Mouse (Mus musculus) thymus, postnatal 10 days (tissue): ENCODE measurements around the gene Pank4.

Source experiments
- DNase-seq, 2 experiments: peaks; one replicate each; pipeline ENCODE4 v3.0.0; 2021; ENCODE audit warnings: low spot score in 2 of 2

Pank4 gene

GRCm38 (mm10) chr4:155012788-155013187 is 48.9 kb downstream of the Pank4 start:
- peak; percentile 11 to 69 for DNase-seq

DNA sequence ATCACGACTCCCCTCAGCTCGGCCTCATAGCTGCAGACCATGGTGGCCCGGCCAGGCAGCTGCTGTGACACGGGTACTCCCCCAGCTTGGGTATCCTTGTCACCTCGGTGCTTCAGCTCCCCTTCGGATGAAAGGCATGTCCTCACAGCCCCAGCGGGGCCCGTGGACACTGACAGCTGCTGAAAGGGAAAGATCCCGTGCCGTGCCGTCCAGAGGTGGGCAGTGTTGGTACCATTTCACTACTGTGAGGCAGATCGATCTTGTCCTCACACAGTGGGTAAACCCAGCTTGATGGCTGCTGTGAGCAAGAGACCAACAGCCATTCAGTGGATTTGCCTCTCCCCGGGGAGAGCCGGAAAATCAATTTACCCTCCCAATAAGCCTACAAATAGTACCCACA is 50.3 kb downstream of the Pank4 start:
- DNase-seq = no peak

GRCm38 (mm10) chr4:155014791-155015190 is 50.9 kb downstream of the Pank4 start:
- DNase-seq = no peak

DNA sequence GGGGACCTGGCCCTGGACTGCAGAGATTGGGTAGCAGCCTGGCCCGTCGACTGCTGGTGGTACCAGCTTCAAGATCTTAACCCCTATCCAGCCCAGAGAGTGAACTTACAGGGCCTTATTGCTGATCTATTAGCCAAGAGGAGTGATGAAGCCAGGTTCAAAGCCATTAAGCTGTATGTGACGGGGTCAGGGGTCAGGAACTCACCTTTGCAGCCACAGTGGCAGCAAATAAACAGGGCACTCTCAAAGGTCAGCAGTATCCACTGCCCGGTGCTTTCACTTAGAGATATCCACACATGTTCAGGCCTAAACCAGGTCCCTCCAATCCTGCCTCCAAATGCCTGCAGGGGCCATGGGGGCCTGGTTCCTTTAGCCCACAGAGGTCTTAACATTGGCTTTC is 51.6 kb downstream of the Pank4 start:
- DNase-seq = no peak

- no peak for DNase-seq
Measured at GRCm38 (mm10) chr4:155016807-155017206, 52.9 kb downstream of the Pank4 start.

- DNase-seq = no peak
Measured at GRCm38 (mm10) chr4:155017253-155017878, 53.4 kb downstream of the Pank4 start.

DNA sequence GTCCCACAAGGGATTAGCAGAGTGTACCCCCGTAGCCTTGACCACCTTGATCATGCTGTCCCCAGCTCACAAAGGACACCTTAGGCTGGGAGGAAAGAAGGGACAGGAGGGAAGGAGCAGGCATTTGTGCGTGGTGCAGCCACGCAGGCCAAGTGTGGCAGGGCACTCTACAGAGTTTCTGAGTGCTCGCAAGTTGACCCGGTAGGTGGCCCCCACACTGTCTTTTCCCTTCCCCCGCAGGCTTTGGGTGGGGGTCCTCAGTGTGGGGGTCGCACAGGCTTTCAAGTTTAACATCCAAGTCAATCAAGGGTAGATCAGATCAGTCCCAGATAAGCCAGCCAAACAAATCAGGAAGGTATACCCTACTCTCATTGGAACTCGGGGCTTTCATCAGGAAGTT is 54.1 kb downstream of the Pank4 start:
- DNase-seq = no peak

DNA sequence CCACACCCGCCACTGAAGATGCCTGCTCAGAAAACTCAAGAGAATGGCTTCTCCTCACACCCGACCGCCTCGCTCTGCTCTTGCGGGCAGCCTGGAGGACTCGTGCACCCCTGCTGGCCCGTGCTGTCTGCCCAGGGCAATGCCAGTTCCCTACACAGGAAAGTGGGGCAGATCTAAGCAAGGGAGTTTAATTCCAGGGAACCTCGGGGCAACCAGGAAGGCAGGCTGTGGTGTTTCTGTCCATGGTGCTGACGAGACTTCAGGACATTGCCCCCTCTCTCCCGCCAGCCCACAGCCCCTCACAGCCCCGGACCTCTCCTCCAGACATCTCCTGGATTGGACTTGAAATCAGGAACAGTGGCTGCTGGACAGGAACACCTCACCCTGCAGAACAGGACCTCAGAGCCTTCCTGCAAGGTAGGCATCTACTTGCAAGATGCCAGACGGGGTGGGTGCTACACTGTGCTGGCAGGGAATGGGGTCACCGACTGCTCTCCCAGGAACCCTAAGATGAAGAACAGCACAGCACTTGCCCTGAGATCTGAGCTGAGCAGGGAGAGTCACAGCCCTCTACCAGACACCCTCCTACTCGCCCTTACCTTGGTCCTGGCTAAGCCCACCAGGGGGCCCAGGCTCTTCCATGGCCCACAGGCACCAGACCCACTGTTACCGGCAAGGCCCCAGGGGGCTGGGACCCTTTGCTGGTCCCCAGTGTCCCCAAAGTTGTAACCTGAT is 54.8 kb downstream of the Pank4 start:
- peak in 1 of 2 experiments; percentile 7 for DNase-seq

DNA sequence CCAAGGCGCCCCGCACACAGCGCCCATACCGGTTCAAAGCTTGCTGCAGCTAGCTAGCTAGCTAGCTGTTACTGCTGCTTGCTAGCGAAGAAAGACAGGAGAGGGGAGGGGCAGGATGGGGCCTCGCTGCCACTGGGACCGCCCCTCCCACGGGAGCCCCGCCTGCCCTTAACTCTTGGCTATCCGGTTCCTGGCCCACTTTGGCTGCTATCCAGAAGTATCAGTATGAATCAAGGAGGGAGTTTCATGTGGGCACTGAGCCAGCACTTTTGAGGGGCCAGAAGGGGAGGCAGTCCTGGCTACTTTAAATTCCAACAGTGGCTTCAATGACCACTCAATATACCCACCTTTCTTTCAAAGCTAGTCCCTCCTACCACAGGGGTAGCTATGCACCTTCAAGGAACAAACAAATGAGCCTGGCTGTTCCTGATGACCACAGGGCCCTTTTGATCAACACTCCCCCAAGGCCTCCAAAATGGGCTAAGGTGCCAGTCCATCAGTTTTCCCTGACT is 55.5 kb downstream of the Pank4 start:
- no peak for DNase-seq

DNA sequence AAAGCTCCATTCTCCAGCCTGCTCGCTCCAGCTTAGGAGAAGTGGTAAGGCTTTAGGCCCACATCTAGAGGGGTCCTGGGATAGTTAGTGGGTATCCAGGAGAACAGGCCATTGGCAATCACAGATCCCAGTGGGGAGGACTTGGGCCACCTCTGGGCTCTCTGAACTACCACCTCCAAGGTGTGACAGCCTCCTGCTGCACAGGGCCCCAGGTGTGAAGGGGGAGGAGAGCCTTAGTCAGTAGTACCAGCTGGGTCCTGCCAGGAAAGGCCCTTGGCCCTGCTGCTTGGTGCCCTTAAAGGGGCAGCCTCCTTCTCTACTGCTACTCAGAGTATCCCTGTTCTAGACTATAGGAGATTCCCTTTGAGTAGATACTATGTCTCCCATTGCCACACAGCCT is 56.2 kb downstream of the Pank4 start:
- DNase-seq = no peak

GRCm38 (mm10) chr4:155020813-155021212 is 56.9 kb downstream of the Pank4 start:
- no peak for DNase-seq

- DNase-seq = no peak
Measured at GRCm38 (mm10) chr4:155022228-155022855, 58.4 kb downstream of the Pank4 start.

DNA sequence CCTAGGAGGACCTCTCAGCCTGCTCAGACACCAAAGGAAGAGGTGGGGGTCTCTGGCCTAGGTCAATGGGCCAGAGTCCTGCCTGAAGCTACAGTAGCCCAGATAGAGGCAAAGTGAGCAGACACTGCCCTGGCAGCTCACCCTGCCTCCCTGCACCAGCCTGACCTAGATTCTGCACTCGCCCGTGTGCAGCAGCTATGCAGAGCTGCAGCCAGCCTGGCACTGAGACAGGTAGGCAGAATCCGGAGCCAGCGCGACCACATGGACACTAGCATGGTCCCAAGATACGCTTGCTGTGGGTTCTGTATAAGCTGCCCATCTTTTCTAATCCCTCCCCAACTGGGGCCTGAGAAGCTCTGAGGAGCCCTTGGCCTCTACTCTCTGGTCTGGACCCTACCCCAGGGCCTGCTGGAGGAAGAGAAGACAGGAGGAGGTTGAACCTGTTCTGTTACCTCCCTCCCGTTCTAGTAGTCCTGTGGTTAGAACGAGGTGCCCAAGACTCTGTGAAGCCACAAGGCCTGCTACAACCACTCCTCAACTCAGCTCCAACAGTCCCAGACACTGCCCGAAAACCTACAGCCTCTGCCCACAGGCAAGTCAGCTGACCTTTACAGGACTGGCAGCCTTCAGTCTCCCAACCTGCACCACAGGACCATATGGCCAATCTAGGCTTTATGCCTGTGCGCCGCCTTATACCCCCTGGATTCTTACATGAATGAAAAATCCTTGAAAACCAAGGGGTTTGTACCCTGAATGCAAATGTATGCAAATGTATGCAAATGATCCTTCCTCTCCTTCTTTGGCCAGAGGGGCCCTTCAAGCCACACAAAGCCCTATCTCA is 60.5 kb downstream of the Pank4 start:
- no peak for DNase-seq
